Mouse (Mus musculus) limb, embryonic 14.5 days (tissue): ENCODE measurements around the gene Fastkd3. TPM values are rescaled to one million over a fixed set of nuclear protein-coding genes. Genes with fewer than 3 reads are reported as not detected.

ENCODE experiments used
- ATAC-seq: fragments of 200-750 bp; cut with Nextera tagmentation; 2 replicates; pipeline ENCODE4 v1.8.0; 2017; ENCODE audit warnings: low read depth, moderate number of reproducible peaks, moderate TSS enrichment; ENCODE audit not compliant: low FRiP score
- DNase-seq: peaks from one replicate; pipeline ENCODE4 v3.0.0-alpha.2; 2015; ENCODE audit warnings: low spot score
- H3K27ac ChIP-seq: fragments of 300-500 bp; sonication (generic); replicated peaks from 2 replicates; pipeline ENCODE4 v1.5.1; 2014; ENCODE audit warnings: low read depth, mild to moderate bottlenecking, low read length, moderate library complexity, mixed read lengths
- H3K27me3 ChIP-seq: fragments of 300-500 bp; sonication (generic); 2 replicates; pipeline ENCODE4 v1.6.1; 2014; ENCODE audit warnings: low read length, mixed read lengths; ENCODE audit not compliant: control insufficient read depth, insufficient read depth
- H3K36me3 ChIP-seq: fragments of 300-500 bp; sonication (generic); 2 replicates; pipeline ENCODE4 v1.6.1; 2014; ENCODE audit warnings: mild to moderate bottlenecking, low read length, moderate library complexity, mixed read lengths; ENCODE audit not compliant: control insufficient read depth, insufficient read depth
- H3K4me1 ChIP-seq: fragments of 300-500 bp; sonication (generic); 2 replicates; pipeline ENCODE4 v1.6.1; 2014; ENCODE audit warnings: antibody characterized with exemption, low read length, mixed read lengths; ENCODE audit not compliant: control insufficient read depth, insufficient read depth
- H3K4me2 ChIP-seq: fragments of 300-500 bp; sonication (generic); replicated peaks from 2 replicates; pipeline ENCODE4 v1.6.1; 2014; ENCODE audit warnings: low read depth, mild to moderate bottlenecking, low read length, moderate library complexity; ENCODE audit not compliant: severe bottlenecking
- H3K4me3 ChIP-seq: fragments of 300-500 bp; sonication (generic); replicated peaks from 2 replicates; pipeline ENCODE4 v1.5.1; 2014; ENCODE audit warnings: low read length
- H3K9ac ChIP-seq: fragments of 300-500 bp; sonication (generic); 2 replicates; pipeline ENCODE4 v1.6.1; 2014; ENCODE audit warnings: mild to moderate bottlenecking, low read depth, low read length, moderate library complexity; ENCODE audit not compliant: severe bottlenecking
- H3K9me3 ChIP-seq: fragments of 300-500 bp; sonication (generic); 2 replicates; pipeline ENCODE4 v1.6.1; 2016; ENCODE audit warnings: low read length; ENCODE audit not compliant: control insufficient read depth
- POLR2A ChIP-seq: fragments of 200-500 bp; IDR thresholded peaks from 2 replicates; pipeline ENCODE4 v1.8.0; 2012; ENCODE audit warnings: inconsistent platforms, mild to moderate bottlenecking, moderate library complexity, borderline replicate concordance; ENCODE audit not compliant: insufficient read depth, insufficient read length; ENCODE audit errors: extremely low read depth
- WGBS: fragments of 180-500 bp; shearing (Covaris S2); extraction: QIAGEN DNeasy Blood & Tissue Kit; methylation state at CpG from one replicate; pipeline ENCODE4 v1.1.7; 2014; 5-methylcytosine and 5-hydroxymethylcytosine counted together
- polyA plus RNA-seq, 2 experiments: library from polyadenylated mRNA; depleted of rRNA in 1 of 2; stranded (reverse) in 1 of 2; unstranded in 1 of 2; fragments of >200 nt; fragmentation: Nextera tagmentation in 1 of 2; extraction: Ambion mirVana in 1 of 2; gene quantifications; 2 replicates each; pipeline versions ENCODE4 v1.2.1 to v1.2.3; 2012 to 2014

Gene Fastkd3
- polyA plus RNA-seq, 2 experiments: 30.3 to 33.9 TPM

DNA sequence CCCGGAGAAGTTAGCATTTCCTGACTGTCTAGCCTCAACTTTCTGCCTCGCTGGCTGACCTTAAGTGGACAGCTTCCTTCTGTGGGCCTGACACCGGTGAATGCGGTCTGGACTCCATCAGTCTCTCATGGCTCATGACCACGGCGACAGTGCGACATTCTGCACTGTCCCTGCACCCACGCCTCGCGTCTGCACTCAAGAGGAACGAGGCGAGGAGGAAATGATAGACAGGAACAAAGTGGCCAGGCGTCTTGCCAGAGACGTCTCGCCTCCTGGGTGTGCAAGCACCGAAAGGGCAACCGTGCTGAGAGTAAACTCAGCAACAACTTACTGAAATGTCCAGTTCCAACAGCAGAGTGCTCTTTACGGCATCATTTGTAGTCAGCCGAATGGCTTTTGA is 9.8 kb upstream of the Fastkd3 start:
- H3K4me3 ChIP-seq: no peak overlapping the region
- WGBS: 71% methylated on average over 19 of the region's 19 CpGs
- H3K9ac ChIP-seq: no peak overlapping the region
- H3K4me2 ChIP-seq: no peak overlapping the region
- H3K27ac ChIP-seq: no peak overlapping the region
- TF ChIP-seq POLR2A: no peak
- H3K9me3 ChIP-seq: no peaks in the 10 kb centered on the region
- DNase-seq (no peak), ATAC-seq (no peak)
- no peaks in the 10 kb centered on the region for H3K27me3 ChIP-seq
- H3K4me1 ChIP-seq: peaks cover 9% of the 10 kb centered on the region; the same call in 1 of the 2 replicates
- H3K36me3 ChIP-seq: peaks cover 50% of the 10 kb centered on the region

- Histone ChIP-seq H3K36me3 (peaks cover 52% of the 10 kb centered on the region), H3K9ac (no peak overlapping the region), H3K27ac (peak overlapping the region; percentile 44), H3K4me2 (no peak overlapping the region), H3K4me1 (peaks cover 9% of the 10 kb centered on the region; the same call in 1 of the 2 replicates), H3K9me3 (no peaks in the 10 kb centered on the region), H3K4me3 (no peak overlapping the region), H3K27me3 (no peaks in the 10 kb centered on the region)
- WGBS: 31% methylated on average over 10 of the region's 10 CpGs
- DNase-seq (peak; percentile 59), ATAC-seq (peak; percentile 74)
- no peak for TF ChIP-seq POLR2A
Measured at GRCm38 (mm10) chr13:68572966-68573913, 8.8 kb upstream of the Fastkd3 start.

DNA sequence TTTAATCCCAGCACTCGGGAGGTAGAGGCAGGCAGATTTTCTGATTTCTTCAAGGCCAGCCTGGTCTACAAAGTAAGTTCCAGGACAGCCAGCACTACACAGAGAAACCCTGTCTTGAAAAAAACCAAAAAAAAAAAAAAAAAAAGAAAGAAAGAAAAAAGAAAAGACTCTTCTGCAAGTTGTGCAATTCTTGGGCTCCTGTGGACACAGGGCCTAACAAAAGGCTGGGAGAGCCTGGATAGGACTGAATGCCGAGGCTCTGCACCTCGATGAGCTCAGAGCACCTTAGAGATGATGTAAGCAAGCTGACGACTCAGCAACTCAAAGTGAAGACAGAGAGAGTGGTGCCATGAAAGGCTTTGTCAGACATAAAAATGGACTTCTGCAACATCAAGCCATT is 7.6 kb upstream of the Fastkd3 start:
- peaks cover 9% of the 10 kb centered on the region; the same call in 1 of the 2 replicates for H3K4me1 ChIP-seq
- H3K4me3 ChIP-seq: no peak overlapping the region
- no peaks in the 10 kb centered on the region for H3K9me3 ChIP-seq
- 75% methylated on average over 4 of the region's 4 CpGs for WGBS
- no peak overlapping the region for H3K9ac ChIP-seq
- no peak overlapping the region for H3K27ac ChIP-seq
- DNase-seq: no peak
- TF ChIP-seq POLR2A: no peak
- ATAC-seq: no peak
- no peaks in the 10 kb centered on the region for H3K27me3 ChIP-seq
- peaks cover 58% of the 10 kb centered on the region for H3K36me3 ChIP-seq
- no peak overlapping the region for H3K4me2 ChIP-seq

GRCm38 (mm10) chr13:68577945-68578344 is 4.1 kb upstream of the Fastkd3 start:
- Histone ChIP-seq H3K27ac (no peak overlapping the region), H3K4me1 (peaks cover 17% of the 10 kb centered on the region), H3K9me3 (no peaks in the 10 kb centered on the region), H3K4me2 (no peak overlapping the region), H3K36me3 (peaks cover 33% of the 10 kb centered on the region), H3K4me3 (no peak overlapping the region), H3K9ac (no peak overlapping the region), H3K27me3 (no peaks in the 10 kb centered on the region)
- TF ChIP-seq POLR2A: no peak
- ATAC-seq (no peak), DNase-seq (no peak)
- WGBS: 90% methylated on average over 7 of the region's 7 CpGs

DNA sequence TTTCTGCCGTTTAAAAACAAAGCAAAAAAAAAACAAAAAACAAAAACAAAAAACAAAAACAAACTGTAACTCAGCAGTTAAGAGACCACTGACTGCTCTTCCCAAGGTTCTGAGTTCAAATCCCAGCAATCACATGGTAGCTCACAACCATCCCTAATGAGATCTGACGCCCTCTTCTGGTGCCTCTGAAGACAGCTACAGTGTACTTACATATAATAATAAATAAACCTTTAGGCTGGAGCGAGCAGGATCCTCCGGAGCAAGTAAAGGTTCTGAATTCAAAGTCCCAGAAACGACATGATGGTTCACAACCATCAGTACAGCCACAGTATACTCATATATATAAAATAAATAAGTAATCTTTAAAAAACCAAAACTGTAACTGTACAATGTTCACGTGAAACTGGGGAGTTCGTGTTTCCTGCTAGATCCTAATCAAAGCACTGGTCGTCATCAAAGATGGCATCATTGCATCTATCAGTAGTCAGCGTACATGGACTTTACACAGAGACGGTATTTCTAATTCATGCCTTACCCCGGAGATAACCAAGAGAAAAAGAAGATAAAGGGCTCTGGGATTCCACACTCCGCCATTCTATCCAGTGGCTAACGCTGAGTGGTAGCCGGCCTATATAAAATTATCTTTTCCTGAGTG is 821 bp upstream of the Fastkd3 start:
- Histone ChIP-seq H3K9me3 (no peaks in the 10 kb centered on the region), H3K27me3 (no peaks in the 10 kb centered on the region), H3K27ac (peak overlapping the region; percentile 63; the same call in 1 of the 2 replicates), H3K9ac (peak overlapping the region; percentile 72), H3K4me1 (peaks cover 14% of the 10 kb centered on the region), H3K36me3 (peaks cover 54% of the 10 kb centered on the region), H3K4me2 (peak overlapping the region; percentile 59), H3K4me3 (peak overlapping the region; percentile 73)
- DNase-seq (no peak), ATAC-seq (no peak)
- TF ChIP-seq POLR2A: no peak
- 26% methylated on average over 14 of the region's 14 CpGs for WGBS
